Mouse (Mus musculus): ENCODE data around the gene Epx.

The Epx gene

DNA sequence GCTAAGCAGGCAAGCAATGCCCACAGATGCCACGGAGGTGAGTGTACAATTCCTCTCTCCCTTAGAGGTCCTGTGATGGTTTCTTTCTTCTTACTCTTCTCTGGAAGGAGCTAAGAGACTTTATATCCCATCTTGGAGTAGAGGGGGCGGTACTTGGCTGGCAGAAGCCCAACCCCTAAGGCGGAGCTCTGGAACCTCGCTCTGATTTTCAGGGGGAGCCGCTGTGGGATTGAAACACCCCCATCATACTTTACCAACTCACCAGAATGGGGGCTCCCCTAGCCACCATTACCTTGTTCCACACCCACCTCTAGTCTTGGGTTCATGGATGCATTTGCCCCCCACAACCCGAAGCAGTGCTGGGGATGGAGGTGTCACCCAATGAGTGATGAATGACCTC lies at the start of gene Epx:
TSS of gene Epx (minus strand) at position 101 of the 400 bp plus-strand sequence.
- DNase-seq (ENCODE audit: low read depth) = no peak

DNA sequence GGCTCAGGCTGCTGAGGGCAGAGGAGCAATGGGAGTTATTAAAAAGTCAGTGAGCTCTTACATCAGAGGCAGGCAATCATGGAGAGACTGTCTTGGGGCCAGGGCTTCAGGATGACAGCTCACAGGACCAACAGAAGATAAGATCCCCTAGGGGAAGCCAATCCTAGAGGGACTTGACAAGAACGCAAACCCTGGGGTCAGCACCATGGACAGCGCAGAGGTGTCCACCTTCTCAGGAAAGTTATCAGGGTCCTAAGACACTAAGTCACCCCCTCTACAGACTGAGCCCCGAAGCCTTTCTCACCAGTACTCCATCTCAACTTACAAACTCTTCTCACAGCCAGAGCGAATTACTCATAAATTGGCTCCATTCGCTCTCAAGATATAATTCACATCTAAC lies 45.6 kb upstream of the Epx start, which contains the start of gene Olfr464:
TSS of gene Olfr464 (minus strand) at position 2 of the 400 bp plus-strand sequence.
- peak; percentile 52 for DNase-seq (ENCODE audit: low read depth)

GRCm38 (mm10) chr11:87920301-87920700 lies 45.0 kb upstream of the Epx start:
- no peak for DNase-seq (ENCODE audit: low read depth)

- DNase-seq (ENCODE audit: low read depth) = no peak
These were observed 40.7 kb upstream of the Epx start for GRCm38 (mm10) chr11:87916005-87916404.

DNA sequence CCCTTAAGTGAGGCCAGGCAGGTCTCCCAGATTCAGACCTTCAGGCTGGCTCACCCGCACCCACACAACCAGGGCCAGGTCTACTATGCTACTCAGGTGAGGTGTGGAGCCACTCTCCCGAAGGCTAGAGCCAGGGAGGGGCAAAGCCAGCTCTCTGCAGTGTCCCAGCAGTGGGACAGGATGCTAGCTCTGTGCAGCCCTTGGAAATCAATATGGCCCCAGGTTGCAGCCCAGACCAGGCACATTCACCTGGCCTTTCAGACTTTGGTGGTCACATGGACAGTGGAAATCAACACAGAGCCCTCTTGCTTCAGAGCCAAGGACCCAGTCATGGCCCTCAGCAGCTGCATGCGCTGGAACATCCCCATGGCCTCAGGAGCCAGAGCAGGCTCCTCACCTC lies 29.0 kb upstream of the Epx start:
- DNase-seq (ENCODE audit: low read depth) = no peak

DNA sequence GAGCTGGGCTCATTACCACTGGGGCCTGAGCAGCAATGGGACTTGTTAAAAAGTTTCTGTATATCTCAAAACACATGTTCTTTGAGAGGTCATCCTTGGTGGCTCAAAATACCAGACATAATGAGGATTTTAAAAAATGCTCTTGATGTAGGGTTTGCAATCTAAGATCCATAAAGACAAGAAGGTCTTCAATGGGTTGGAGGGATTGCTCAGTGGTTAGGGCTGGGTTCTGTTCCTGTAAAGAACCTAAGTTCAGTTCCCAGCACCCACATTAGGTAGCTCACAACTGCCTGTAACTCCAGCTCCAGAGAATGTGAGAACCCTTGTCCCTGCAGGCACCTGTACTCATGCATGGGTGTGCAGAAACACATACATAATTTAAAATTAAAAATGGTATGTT lies 22.0 kb upstream of the Epx start, which contains the start of gene Olfr463:
TSS of gene Olfr463 (minus strand) at position 101 of the 400 bp plus-strand sequence.
- no peak for DNase-seq (ENCODE audit: low read depth)

DNA sequence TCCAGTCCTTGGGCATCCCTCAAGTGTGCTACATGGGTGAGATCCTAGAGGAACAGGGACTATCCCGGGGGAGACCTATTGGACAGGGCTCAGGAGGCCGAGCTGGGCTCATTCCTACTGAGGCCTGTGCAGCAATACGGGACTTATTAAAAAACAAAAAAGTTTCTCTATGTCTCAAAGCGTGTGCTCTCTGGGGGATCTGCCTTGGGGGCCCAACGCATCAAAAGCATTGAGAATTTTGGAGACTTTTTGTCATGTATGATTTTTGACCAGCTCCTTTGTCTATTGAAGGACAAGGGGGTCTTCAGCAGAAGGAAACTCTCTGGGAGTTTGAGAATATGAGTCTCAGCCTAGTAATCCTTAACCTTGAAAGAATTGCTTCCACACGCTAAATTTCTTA lies 16.8 kb upstream of the Epx start, which contains the start of gene Olfr462:
TSS of gene Olfr462 (minus strand) at position 101 of the 400 bp plus-strand sequence.
- DNase-seq (ENCODE audit: low read depth) = no peak

GRCm38 (mm10) chr11:87884856-87885255 lies 9.5 kb upstream of the Epx start:
- DNase-seq (ENCODE audit: low read depth) = no peak

- peak; percentile 64 for DNase-seq (ENCODE audit: low read depth)
These were observed 8.2 kb upstream of the Epx start for GRCm38 (mm10) chr11:87883493-87883892.

DNA sequence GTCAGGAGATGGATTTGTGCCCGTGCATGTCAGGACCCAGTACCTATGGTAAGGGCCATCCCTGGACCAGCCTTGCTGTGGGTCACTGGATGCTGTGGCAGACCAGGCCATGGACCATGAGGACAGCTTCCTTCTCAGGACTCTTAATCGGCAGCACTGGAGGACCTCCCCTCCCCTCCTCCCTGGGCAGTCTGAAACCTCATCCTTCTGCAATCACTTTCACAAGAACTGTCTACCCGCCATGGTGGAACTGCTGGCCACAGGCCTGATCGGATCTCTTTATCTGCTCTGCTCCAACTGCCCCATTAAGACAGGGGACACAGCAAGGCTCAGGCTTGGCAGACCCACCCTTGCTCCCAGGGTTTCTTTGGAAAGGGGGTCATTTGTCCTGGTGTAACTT lies 6.4 kb upstream of the Epx start:
- DNase-seq (ENCODE audit: low read depth) = no peak

DNA sequence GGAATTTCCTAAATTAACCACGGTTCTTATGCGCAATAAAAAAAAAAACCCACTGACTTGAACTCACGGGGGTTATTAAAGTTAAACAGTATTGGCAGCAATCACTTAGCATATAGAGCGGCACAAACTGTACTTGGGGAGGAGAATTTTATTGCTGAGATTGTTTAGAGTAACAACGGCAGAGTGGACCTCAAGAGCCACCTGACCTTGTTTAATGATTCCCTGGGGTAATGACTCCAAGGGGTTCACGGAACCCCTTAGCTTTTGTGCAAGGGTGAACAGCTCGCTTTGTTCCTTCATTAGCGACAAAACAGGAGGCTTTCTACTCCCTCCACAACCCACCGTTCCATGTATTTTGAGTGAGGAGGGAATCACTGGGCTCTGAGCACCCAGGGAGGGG lies 4.5 kb upstream of the Epx start:
- DNase-seq (ENCODE audit: low read depth) = no peak

DNA sequence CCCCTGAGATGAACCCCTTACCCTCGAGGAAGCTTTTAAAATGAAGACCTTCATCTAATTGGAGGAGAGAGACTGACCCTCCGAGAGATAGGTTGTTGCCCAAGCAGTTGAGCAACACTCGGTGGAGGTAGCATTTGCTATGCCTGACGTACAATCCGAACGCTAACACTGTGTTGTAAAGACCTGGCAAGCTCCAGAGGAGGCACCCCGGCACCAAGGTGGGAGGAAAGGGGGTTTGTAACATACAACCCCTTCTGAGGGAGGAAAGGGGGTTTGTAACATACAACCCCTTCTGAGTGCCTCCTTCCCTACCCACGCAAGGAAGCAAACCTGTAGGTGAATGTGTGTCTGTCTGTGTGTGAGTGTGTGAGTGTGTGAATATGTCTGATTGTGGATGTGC lies 3.6 kb downstream of the Epx start:
- DNase-seq (ENCODE audit: low read depth) = no peak

DNA sequence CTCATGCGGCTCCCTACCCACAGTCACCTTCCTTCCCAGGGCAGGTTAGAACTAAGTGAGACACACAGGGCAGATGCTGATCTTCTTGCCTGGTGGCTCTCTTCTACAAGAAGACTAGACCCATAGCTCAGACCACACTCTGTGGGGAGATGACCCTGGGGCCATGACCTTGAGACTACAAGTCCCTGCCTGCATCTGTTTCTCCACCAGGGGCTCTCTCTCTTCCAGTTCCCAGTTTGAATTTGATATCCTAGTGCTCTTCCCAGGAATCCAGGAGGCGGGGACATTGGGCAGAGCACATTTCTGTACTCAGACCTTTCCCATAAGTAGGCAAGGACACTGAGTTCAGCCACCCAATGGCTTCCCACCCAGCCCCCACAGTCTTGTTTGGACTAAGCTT lies 5.2 kb downstream of the Epx start:
- DNase-seq (ENCODE audit: low read depth) = no peak

- DNase-seq (ENCODE audit: low read depth) = peak; percentile 27
These were observed 8.4 kb downstream of the Epx start for GRCm38 (mm10) chr11:87866891-87867290.

DNA sequence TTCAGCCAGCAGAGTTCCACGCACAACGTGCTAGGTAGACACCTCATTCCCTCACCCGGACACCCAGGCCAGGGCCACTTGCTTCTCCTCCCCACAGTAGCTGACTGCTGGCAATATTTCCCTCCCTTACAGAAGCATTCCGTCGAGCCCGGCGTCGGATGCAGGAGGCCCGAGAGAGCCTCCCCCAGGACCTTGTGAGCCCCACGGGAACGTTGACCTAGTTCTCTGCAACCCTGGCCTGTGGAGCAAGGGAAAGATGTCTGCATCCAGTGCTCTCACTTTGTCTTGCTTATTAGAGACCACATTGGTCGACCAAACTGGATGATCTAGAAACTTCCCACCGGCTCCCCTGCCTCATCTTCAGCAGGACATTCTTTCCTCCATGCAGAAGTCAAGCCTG lies 12.5 kb downstream of the Epx start:
- DNase-seq (ENCODE audit: low read depth) = no peak

DNA sequence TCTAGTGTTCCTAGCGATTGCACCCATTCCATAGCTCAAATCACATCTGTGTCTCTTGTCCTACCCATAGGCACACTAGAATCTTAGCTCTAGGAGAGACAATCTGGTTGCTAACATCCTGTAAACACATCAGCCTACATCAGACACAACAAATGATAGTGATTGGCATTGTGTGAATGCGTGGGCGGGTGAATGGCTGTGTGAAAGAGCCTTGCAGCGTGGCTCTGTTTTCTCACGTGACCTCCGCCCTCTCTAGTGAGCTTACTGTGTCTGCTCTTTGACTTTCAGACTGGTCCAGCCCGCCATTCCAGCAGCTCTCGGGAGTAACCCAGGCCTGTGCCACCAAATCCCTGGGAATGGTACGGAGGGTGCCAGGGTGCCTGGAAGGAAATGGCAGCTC lies 14.9 kb downstream of the Epx start:
- peak; percentile 50 for DNase-seq (ENCODE audit: low read depth)

- DNase-seq (ENCODE audit: low read depth) = no peak
These were observed 16.1 kb downstream of the Epx start for GRCm38 (mm10) chr11:87859273-87859672.

DNA sequence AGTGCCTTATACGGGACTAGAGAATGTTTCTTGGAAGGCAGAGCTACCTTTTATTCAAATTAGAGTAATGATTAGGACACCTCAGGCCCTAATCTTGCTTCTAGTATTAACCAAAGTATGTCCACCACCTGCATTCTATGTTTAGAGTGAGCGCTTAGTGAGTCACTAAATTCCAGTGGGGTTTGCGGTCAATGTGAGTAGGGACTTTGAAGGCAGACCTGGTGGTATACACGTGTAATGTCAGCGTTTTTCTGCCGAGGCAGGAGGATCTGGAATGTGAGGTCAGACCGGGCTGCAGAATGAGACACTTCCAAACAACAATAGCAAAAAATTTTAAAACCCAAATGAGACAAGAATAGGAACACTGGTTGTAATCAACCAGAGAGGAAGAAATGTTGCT lies 20.8 kb downstream of the Epx start:
- DNase-seq (ENCODE audit: low read depth) = no peak

DNA sequence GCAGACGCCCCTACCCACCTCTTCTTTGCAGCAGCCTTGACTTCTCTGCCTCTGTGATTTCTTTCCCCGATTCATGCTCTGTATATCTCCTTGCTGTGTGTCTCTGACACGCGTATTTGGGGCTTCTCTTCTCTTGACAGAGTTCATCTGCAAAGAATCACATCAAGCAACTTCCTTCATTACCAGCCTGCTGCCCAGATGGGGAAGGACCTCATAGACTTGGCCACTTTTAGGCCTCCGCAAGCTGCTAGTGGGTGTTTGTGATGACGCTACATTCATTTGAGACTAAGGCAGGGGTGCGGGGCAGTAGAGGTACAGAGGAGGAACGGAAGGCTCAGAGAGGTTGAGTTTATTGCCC lies 21.8 kb downstream of the Epx start:
- no peak for DNase-seq (ENCODE audit: low read depth)

- peak; percentile 96 for DNase-seq (ENCODE audit: low read depth)
These were observed 22.4 kb downstream of the Epx start, which contains the start of gene Mks1 for GRCm38 (mm10) chr11:87852690-87853596. TSS of gene Mks1 (plus strand) at chr11:87853215.

- DNase-seq (ENCODE audit: low read depth) = no peak
These were observed 27.5 kb downstream of the Epx start for GRCm38 (mm10) chr11:87847884-87848283.

DNA sequence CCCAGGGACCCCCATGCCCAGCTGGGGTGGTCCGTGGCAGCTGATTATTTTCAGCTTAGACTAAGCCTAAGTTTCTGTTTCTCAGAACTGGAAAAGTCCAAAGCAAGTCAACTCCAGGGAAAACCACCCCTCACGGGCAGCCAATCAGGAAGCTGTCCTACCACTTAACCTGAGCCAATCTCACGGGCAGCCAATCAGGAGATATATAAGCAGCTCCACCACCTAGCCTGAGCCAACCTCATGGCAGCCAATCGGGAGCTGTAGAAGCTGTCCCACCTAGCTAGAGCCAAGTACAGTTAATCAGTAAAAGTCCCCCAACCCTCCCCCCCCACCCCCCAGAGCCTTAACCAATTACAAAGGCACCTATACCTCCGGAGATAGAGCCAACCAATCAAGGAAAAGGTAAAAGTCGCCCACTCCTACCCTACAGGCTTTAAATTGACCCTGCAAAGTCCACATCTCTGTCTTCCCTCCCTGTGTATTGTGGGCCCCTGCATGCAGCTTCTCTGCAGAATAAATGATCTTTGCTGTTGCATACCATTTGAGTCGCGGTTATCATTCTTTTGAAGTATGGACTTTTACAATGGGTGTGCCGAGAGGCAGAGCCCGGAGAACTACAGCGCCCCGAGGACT lies 28.3 kb downstream of the Epx start:
- no peak for DNase-seq (ENCODE audit: low read depth)

DNA sequence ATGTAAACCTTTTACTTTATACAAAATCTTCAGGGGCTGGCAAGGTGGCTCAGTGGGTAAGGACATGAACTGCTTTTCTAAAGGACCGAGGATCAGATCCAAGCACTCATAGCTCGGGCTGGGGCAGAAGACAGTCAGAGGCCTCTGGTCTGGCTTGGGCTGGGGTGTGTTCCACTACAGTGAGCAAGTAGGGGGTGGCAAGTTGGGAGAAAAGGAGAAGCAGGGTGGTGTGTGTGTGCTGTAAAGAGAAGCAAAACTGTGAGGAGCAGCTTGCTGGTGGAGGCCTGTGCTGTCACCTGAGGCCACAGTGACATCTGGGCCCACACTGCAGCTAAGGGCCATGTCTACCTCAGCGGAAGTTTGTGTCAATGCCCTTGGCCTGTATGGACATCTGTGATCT lies 33.9 kb downstream of the Epx start:
- no peak for DNase-seq (ENCODE audit: low read depth)
